Mouse (Mus musculus) lung, postnatal 0 days (tissue): Measurements from ENCODE around the gene Cnpy4. TPM values are rescaled to one million over a fixed set of nuclear protein-coding genes. Genes with fewer than 3 reads are reported as not detected.
A peak's percentile ranks its signal among the peaks of the same experiment; 100 is the strongest.
"Not testable (repeated sequence)": the region's sequence is repeated elsewhere in the genome, so short reads cannot be mapped to it uniquely, and the experiment has no call there.

Experiments used
- ATAC-seq: fragments of 200-750 bp; cut with Nextera tagmentation; 2 replicates; pipeline ENCODE4 v1.8.0; 2017; ENCODE audit warnings: moderate library complexity
- DNase-seq: peaks from one replicate; pipeline ENCODE4 v3.0.0-alpha.2; 2016; ENCODE audit warnings: low spot score
- H3K27ac ChIP-seq: fragments of 300-500 bp; sonication (generic); 2 replicates; pipeline ENCODE4 v1.5.1; 2014; ENCODE audit warnings: antibody characterized with exemption, mild to moderate bottlenecking, low read length, mixed read lengths
- H3K27me3 ChIP-seq: fragments of 300-500 bp; sonication (generic); replicated peaks from 2 replicates; pipeline ENCODE4 v1.6.1; 2014; ENCODE audit warnings: low read length, mixed read lengths; ENCODE audit not compliant: insufficient read depth
- H3K36me3 ChIP-seq: fragments of 300-500 bp; sonication (generic); 2 replicates; pipeline ENCODE4 v1.6.1; 2014; ENCODE audit warnings: low read length, mixed read lengths; ENCODE audit not compliant: insufficient read depth
- H3K4me1 ChIP-seq: fragments of 300-500 bp; sonication (generic); 2 replicates; pipeline ENCODE4 v1.6.1; 2014; ENCODE audit warnings: antibody characterized with exemption, low read depth, low read length, mixed read lengths; ENCODE audit not compliant: insufficient read depth
- H3K4me2 ChIP-seq: fragments of 300-500 bp; sonication (generic); replicated peaks from 2 replicates; pipeline ENCODE4 v1.6.1; 2014; ENCODE audit warnings: low read depth, mild to moderate bottlenecking, low read length, moderate library complexity, mixed read lengths
- H3K4me3 ChIP-seq: fragments of 300-500 bp; sonication (generic); 2 replicates; pipeline ENCODE4 v1.5.1; 2014; ENCODE audit warnings: low read depth, low read length
- H3K9ac ChIP-seq: fragments of 300-500 bp; sonication (generic); replicated peaks from 2 replicates; pipeline ENCODE4 v1.6.1; 2014; ENCODE audit warnings: low read depth, mild to moderate bottlenecking
- H3K9me3 ChIP-seq: fragments of 300-500 bp; sonication (generic); 2 replicates; pipeline ENCODE4 v1.6.1; 2016; ENCODE audit warnings: low read length, mixed read lengths
- CTCF ChIP-seq: IDR thresholded peaks from 2 replicates; pipeline ENCODE4 v1.5.1; 2016; ENCODE audit warnings: antibody characterized with exemption, mild to moderate bottlenecking
- EP300 ChIP-seq: IDR thresholded peaks from 2 replicates; pipeline ENCODE4 v1.6.1; 2016; ENCODE audit warnings: antibody characterized with exemption, mild to moderate bottlenecking, control low read depth
- WGBS: fragments of 180-500 bp; shearing (Covaris S2); extraction: QIAGEN DNeasy Blood & Tissue Kit; methylation state at CpG from one replicate; pipeline ENCODE4 v1.1.7; 2014; 5-methylcytosine and 5-hydroxymethylcytosine counted together
- polyA plus RNA-seq: library from polyadenylated mRNA; unstranded; fragments of >200 nt; fragmentation: Nextera tagmentation; extraction: Ambion mirVana; gene quantifications from 2 replicates; pipeline ENCODE4 v1.2.1, GENCODE M21; 2015

Gene Cnpy4
- polyA plus RNA-seq, 1 experiment from 2014 or later, result 24.2 TPM

DNA sequence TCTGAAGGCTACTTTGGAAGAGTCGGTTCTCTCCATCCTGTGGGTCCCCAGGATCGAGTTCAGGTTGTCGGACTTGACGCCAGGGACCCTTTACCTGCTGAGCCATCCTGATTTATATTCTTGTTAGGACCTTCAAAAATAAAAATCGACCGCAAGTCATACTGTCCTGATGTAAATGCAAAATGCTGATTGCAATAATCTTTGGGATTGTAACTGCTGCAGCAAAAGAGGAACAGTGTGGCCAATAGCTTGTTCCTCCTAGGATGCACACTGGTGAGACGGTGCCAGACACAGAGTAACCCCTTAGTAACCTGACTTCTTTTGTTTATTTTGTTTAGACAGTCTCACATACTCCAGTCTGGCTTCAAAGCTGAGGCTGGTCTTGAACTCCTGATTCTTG, 8.2 kb downstream of the Cnpy4 start:
- ATAC-seq (no peak), DNase-seq (no peak)
- Histone ChIP-seq H3K9me3 (no peaks in the 10 kb centered on the region), H3K27ac (0 out of 2 replicates have a peak overlapping the region, but pooled peaks have one; percentile 66), H3K9ac (peak overlapping the region; percentile 64; the same call in 1 of the 2 replicates), H3K4me1 (peaks cover 4% of the 10 kb centered on the region; the same call in 1 of the 2 replicates), H3K36me3 (no peaks in the 10 kb centered on the region), H3K4me3 (no peak overlapping the region), H3K27me3 (no peaks in the 10 kb centered on the region), H3K4me2 (peak overlapping the region; percentile 86)
- 65% methylated on average over 7 of the region's 7 CpGs for WGBS
- TF ChIP-seq EP300 (no peak), CTCF (no peak)

DNA sequence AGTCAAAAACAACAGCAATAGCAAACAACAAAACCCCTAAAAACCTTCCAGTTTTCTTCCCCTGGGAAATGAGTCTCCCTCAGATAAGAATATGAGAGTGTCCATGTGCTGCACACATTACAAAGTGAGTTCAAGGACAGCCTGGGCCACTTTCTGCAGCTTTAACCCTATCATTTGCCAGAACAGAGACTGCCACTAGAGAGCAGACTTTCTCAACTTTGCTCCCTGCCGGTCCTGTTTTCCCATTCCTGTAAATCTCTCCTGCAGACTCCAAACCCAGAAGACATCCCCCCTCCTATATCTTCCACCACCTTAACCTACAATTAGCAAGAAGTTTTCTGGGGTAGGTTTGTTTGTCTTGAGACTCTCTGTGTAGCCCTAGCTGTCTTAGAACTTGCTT, 12.3 kb downstream of the Cnpy4 start:
- Histone ChIP-seq H3K9me3 (no peaks in the 10 kb centered on the region), H3K4me1 (peaks cover 4% of the 10 kb centered on the region; the same call in 1 of the 2 replicates), H3K27me3 (no peaks in the 10 kb centered on the region), H3K4me2 (no peak overlapping the region), H3K4me3 (no peak overlapping the region), H3K9ac (no peak overlapping the region), H3K36me3 (no peaks in the 10 kb centered on the region), H3K27ac (no peak overlapping the region)
- WGBS, result 11% methylated on average over 1 of the region's 1 CpGs
- DNase-seq (no peak), ATAC-seq (no peak)
- TF ChIP-seq CTCF (peak; percentile 44), EP300 (no peak)

DNA sequence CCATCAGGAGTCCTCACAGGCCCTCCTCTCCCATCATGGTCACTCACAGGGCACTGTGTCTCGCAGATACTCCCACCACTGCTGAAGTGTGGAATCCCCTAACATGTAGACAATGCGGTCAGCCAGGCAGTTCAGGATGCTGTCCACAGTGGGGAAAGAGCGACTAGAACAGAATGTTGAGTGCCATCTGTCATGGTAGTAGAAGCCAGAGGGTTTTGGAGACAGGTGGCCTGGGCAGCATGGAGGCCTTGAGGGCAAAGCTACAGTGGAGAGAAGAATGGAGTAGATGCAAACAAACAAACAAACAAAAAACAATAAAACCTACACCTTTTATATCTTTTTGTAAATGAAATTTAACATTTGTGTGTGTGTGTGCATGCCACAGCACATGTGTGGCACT, 14.8 kb downstream of the Cnpy4 start:
- H3K9me3 ChIP-seq, result no peaks in the 10 kb centered on the region
- H3K4me2 ChIP-seq, result no peak overlapping the region
- H3K27ac ChIP-seq, result no peak overlapping the region
- no peaks in the 10 kb centered on the region for H3K27me3 ChIP-seq
- H3K36me3 ChIP-seq, result no peaks in the 10 kb centered on the region
- WGBS, result 76% methylated on average over 3 of the region's 3 CpGs
- ATAC-seq, result no peak
- no peaks in the 10 kb centered on the region for H3K4me1 ChIP-seq
- no peak overlapping the region for H3K4me3 ChIP-seq
- DNase-seq, result no peak
- no peak overlapping the region for H3K9ac ChIP-seq
- TF ChIP-seq CTCF (no peak), EP300 (no peak)

DNA sequence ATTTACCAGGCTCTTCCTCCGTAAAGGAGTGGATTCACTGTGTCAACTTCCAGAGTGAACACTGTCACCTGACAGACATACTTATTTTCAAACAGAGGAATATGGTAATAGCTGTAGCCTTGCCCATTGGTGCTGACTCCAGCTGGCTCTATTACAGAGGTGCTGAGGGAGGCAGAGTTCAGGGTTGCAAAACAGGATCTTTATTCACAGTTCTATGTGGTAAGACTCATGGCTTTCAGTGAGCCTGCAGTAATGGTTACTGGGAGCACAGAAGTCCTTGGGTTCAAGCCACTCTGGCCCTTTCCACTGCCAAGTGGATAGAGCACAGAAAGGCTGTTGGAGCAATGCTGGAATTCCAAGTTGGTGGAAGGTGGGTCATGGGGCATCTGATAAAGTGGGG, 20.0 kb downstream of the Cnpy4 start:
- Histone ChIP-seq H3K4me2 (no peak overlapping the region), H3K4me3 (no peak overlapping the region), H3K4me1 (no peaks in the 10 kb centered on the region), H3K27ac (no peak overlapping the region), H3K9ac (no peak overlapping the region), H3K36me3 (no peaks in the 10 kb centered on the region), H3K27me3 (no peaks in the 10 kb centered on the region), H3K9me3 (no peaks in the 10 kb centered on the region)
- ATAC-seq (no peak), DNase-seq (no peak)
- TF ChIP-seq CTCF (no peak), EP300 (no peak)
- 84% methylated on average over 1 of the region's 1 CpGs for WGBS

DNA sequence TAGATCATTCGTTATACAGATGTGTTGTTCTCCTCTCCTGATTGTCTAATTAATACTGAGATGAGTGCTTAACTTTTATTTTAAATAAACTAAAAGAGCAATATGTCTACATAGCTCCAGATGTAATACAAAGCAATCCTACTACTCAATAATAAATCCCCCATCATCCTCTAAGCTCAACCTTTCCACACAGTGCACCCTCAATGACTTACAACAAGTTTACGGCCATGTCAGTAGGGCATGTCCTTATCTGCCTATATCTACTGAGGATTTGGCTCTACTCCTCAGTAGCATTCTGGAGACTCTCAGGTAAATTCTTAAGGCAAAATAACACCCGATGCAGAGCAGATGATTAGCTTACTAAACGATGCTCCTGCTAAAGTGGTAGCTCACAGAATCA, 20.6 kb downstream of the Cnpy4 start:
- DNase-seq (no peak), ATAC-seq (no peak)
- Histone ChIP-seq H3K36me3 (no peaks in the 10 kb centered on the region), H3K9ac (no peak overlapping the region), H3K4me1 (no peaks in the 10 kb centered on the region), H3K27me3 (no peaks in the 10 kb centered on the region), H3K4me2 (no peak overlapping the region), H3K4me3 (no peak overlapping the region), H3K27ac (no peak overlapping the region), H3K9me3 (no peaks in the 10 kb centered on the region)
- no peak for TF ChIP-seq EP300
- no peak for TF ChIP-seq CTCF
- 75% methylated on average over 4 of the region's 4 CpGs for WGBS

DNA sequence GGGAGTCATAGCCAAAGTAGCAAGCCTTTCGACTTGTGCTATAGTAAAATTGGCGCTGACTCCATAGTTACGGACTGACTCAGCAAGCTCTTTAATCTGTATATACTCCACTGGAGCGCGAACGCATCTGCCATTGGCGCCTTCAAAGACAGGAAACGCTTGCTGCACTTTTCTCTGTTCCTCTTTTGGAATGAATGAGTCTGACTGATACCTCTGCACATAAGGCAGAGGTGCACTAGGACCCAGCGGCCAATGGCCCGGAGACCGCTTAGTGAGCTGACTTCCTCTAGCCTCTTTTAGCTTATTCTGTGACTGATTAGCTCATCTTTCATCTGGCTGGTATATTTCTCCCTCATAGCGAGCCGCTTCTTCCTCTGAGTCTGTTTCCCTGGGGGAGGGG, 29.3 kb downstream of the Cnpy4 start:
- H3K27ac ChIP-seq, H3K4me2 ChIP-seq, H3K9me3 ChIP-seq, H3K36me3 ChIP-seq, H3K4me3 ChIP-seq, H3K27me3 ChIP-seq, ATAC-seq, DNase-seq, H3K9ac ChIP-seq, H3K4me1 ChIP-seq: not testable (repeated sequence)
- WGBS, result 89% methylated on average over 13 of the region's 13 CpGs

DNA sequence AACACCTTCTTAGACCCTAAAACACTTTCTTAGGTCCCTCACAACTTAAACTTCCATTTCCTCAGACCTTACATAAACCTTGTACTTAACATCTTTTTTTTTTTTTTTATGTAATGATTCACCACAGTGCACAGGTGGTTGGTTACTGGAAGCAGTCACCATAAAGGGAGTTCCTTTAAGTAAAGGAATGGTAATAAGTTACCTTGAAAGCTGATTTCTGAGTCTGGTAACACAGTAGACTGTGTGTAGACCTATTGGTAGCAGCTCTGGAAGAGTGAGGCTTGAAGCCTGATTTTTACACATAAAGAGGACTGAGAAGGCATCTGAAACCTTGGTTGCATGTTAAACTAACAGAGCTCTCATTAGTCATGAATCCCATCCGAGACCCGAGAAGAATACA, 32.6 kb downstream of the Cnpy4 start:
- DNase-seq (no peak), ATAC-seq (no peak)
- Histone ChIP-seq H3K9ac (no peak overlapping the region), H3K36me3 (no peaks in the 10 kb centered on the region), H3K4me1 (no peaks in the 10 kb centered on the region), H3K27me3 (no peaks in the 10 kb centered on the region), H3K4me2 (no peak overlapping the region), H3K4me3 (no peak overlapping the region), H3K27ac (no peak overlapping the region), H3K9me3 (no peaks in the 10 kb centered on the region)
- TF ChIP-seq CTCF (no peak), EP300 (no peak)
- WGBS, result 27% methylated on average over 2 of the region's 2 CpGs
